In the genomic region with DNA sequence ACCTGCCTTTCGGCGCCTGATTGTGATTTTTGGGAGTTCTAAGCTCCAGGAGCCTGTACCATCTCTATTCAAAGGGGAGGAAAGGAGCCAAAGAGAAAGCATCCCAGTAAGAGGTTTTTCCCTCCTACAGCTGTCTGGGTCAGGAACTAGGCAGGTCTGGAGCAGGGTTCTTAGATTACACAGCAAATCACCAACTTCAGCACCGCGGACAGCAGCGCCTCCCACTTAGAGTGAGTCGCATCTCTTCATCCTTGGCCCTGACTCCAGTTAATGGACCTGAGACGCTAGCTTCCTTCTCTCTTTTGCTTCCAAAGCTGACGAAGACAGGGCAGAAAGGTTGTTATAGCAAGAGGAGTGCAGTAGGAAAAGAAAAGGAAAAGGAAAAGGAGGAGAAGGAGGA, we compare ENCODE assay signal across 8 mouse cellular contexts. TPM values are rescaled to one million over a fixed set of nuclear protein-coding genes. Genes with fewer than 3 reads are reported as not detected.
DNase-seq lines count a peak whose midpoint lies in the region; ATAC-seq and TF ChIP-seq lines count a peak whose summit lies in the region.

A gene (plus strand): TSS at position 267 of the 400 bp plus-strand sequence.

- no peaks in the 10 kb centered on the region for H3K36me3 ChIP-seq in midbrain, embryonic 16.5 days (ENCODE audit: control insufficient read depth, insufficient read depth, low read length)

- peak within 1 kb of the TSS; percentile 82 for H3K9ac ChIP-seq in midbrain, embryonic 16.5 days (ENCODE audit: low read depth, low read length)

- 6% methylated on average over 8 of the region's 8 CpGs for WGBS in midbrain, embryonic 16.5 days

- H3K4me3 ChIP-seq in gastrocnemius, adult 2 months: no peak within 1 kb of the TSS
- peak within 1 kb of the TSS; percentile 64 for H3K4me3 ChIP-seq in midbrain, embryonic 16.5 days (ENCODE audit: low read depth, low read length)

- no peak within 1 kb of the TSS for H3K27ac ChIP-seq in gastrocnemius, adult 2 months
- peak within 1 kb of the TSS; percentile 93 for H3K27ac ChIP-seq in midbrain, embryonic 16.5 days (ENCODE audit: low read length)

- TF ChIP-seq CTCF in gastrocnemius, adult 2 months (IDR thresholded peaks at IDR 0.05): no peak

- intact Hi-C loops in gastrocnemius, adult 2 months (cut with DNase I): no loop called here
- intact Hi-C loops in gastrocnemius, postnatal 36 days (cut with DNase I): no loop called here

- peak within 1 kb of the TSS; percentile 64 for H3K4me2 ChIP-seq in midbrain, embryonic 16.5 days (ENCODE audit: low read length)

- no peaks in the 10 kb centered on the region for H3K9me3 ChIP-seq in midbrain, embryonic 16.5 days (replicated peaks; ENCODE audit: control insufficient read depth, low read length, poor library complexity, severe bottlenecking)

- ATAC-seq in midbrain, embryonic 16.5 days: peak; percentile 77

- peak; percentile 16 for DNase-seq in gastrocnemius, adult 2 months
- no peak for DNase-seq in gastrocnemius, postnatal 36 days
- DNase-seq in Muller cell, postnatal 12 days (ENCODE audit: inconsistent ontology term): peak; percentile 53
- DNase-seq in cerebellum, postnatal 14 days: peak; percentile 57 to 66
- DNase-seq in frontal cortex, postnatal 10 days (ENCODE audit: low spot score in 2 of 2): peak; percentile 6 to 37
- peak; percentile 23 to 29 for DNase-seq in layer of hippocampus, postnatal 14 days (ENCODE audit: low spot score in 2 of 2)
- DNase-seq in testis, postnatal 14 days (ENCODE audit: low spot score): peak; percentile 61

- peaks cover 6% of the 10 kb centered on the region for H3K4me1 ChIP-seq in midbrain, embryonic 16.5 days (ENCODE audit: control insufficient read depth, insufficient read depth, low read length)

- H3K27me3 ChIP-seq in midbrain, embryonic 16.5 days (ENCODE audit: control insufficient read depth, insufficient read depth, low read depth, low read length): no peaks in the 10 kb centered on the region

RNA-seq across cellular contexts. Expression of the gene that starts here (rescaled TPM):
- 1 to 10 TPM; 4.8 to 5.7 TPM for total RNA-seq in gastrocnemius, adult 2 months (2021)
- total RNA-seq in gastrocnemius, postnatal 36 days (2021): 1 to 10 TPM; 6.3 to 6.6 TPM
- total RNA-seq in layer of hippocampus, postnatal 14 days (2021): 100 to 1,000 TPM; 136 to 147 TPM
- 63.5 and 66.4 TPM in 2 replicates for polyA plus RNA-seq in midbrain, embryonic 16.5 days (2015; fragmentation: Nextera tagmentation; extraction: Ambion mirVana)

Comparison
In these comparisons a context has a peak if more than half of its experiments do, and no peak if none do; other contexts are left out.
1. RNA of the gene that starts here (total RNA-seq): 136 to 147 TPM in layer of hippocampus, postnatal 14 days; 6.3 to 6.6 TPM in gastrocnemius, postnatal 36 days and 4.8 to 5.7 TPM in gastrocnemius, adult 2 months; every median in the first group is over 10 times any median in the second.
2. DNase-seq: peak in gastrocnemius, adult 2 months (single experiment), Muller cell, postnatal 12 days (single experiment), cerebellum, postnatal 14 days (2 of 2), frontal cortex, postnatal 10 days (2 of 2), layer of hippocampus, postnatal 14 days (2 of 2) and testis, postnatal 14 days (single experiment); none in gastrocnemius, postnatal 36 days (0 of 2).